Mouse (Mus musculus): ENCODE results near the gene Cxcr1. TPM values are rescaled to one million over a fixed set of nuclear protein-coding genes. Genes with fewer than 3 reads are reported as not detected.

The Cxcr1 gene
- polyA plus RNA-seq, 1 experiment from 2014 or later, result not detected

MicroRNA genes within 50 kb of the gene (microRNA counts, 519-probe panel; counts per million panel counts)
- microRNA mmu-miR-1928, result 2,092 counts per million, percentile 16 among the panel's probes with 10 or more counts

Small RNA genes within 50 kb of the gene (microRNA-seq; reads per million reads assigned to microRNA genes)
- not detected for gene Mir1928

Other genes with a start within 250 kb of the Cxcr1 start
- gene Tns1, start 70.2 kb downstream of the Cxcr1 start, polyA plus RNA-seq (2014; fragmentation: Nextera tagmentation; extraction: Ambion mirVana), result 36.3 and 36.9 TPM in 2 replicates
- 0.07 TPM in 1 of 2 replicates, not detected in the other for gene Rufy4, start 69.1 kb downstream of the Cxcr1 start, polyA plus RNA-seq (2014; fragmentation: Nextera tagmentation; extraction: Ambion mirVana)
- gene Cxcr2, start 40.6 kb downstream of the Cxcr1 start, polyA plus RNA-seq (2014; fragmentation: Nextera tagmentation; extraction: Ambion mirVana), result 0.08 and 0.14 TPM in 2 replicates
- gene Arpc2, start 41.5 kb upstream of the Cxcr1 start, polyA plus RNA-seq (2014; fragmentation: Nextera tagmentation; extraction: Ambion mirVana), result 314 and 323 TPM in 2 replicates
- 0.51 TPM in 1 of 2 replicates, not detected in the other for gene Gpbar1, start 83.9 kb upstream of the Cxcr1 start, polyA plus RNA-seq (2014; fragmentation: Nextera tagmentation; extraction: Ambion mirVana)
- gene Aamp, start 90.1 kb upstream of the Cxcr1 start, polyA plus RNA-seq (2014; fragmentation: Nextera tagmentation; extraction: Ambion mirVana), result 218 and 223 TPM in 2 replicates
- gene Pnkd, start 90.3 kb upstream of the Cxcr1 start, polyA plus RNA-seq (2014; fragmentation: Nextera tagmentation; extraction: Ambion mirVana), result 118 and 119 TPM in 2 replicates
- 10.3 and 10.5 TPM in 2 replicates for gene Tmbim1, start 111.0 kb upstream of the Cxcr1 start, polyA plus RNA-seq (2014; fragmentation: Nextera tagmentation; extraction: Ambion mirVana)
- 0.25 and 0.79 TPM in 2 replicates for gene Catip, start 167.5 kb upstream of the Cxcr1 start, polyA plus RNA-seq (2014; fragmentation: Nextera tagmentation; extraction: Ambion mirVana)
- gene Slc11a1, start 180.6 kb upstream of the Cxcr1 start, polyA plus RNA-seq (2014; fragmentation: Nextera tagmentation; extraction: Ambion mirVana), result 1.0 and 1.8 TPM in 2 replicates
- gene Ctdsp1, start 196.9 kb upstream of the Cxcr1 start, polyA plus RNA-seq (2014; fragmentation: Nextera tagmentation; extraction: Ambion mirVana), result 74.7 and 75.8 TPM in 2 replicates
- gene Vil1, start 214.7 kb upstream of the Cxcr1 start, polyA plus RNA-seq (2014; fragmentation: Nextera tagmentation; extraction: Ambion mirVana), result 0.16 and 0.18 TPM in 2 replicates